Mouse (Mus musculus) induced T-regulatory cell, adult 2 months (primary cell): ENCODE measurements at regions not wholly inside any gene's neighbourhood (a gene's known extent, or its start where the extent isn't known, plus 50 kb on each side); places are given as distances from the start of the nearest gene placed in this dataset.

Experiments
- DNase-seq: peaks from one replicate; pipeline ENCODE4 v3.0.0-alpha.2; 2012; ENCODE audit warnings: low read depth

DNA sequence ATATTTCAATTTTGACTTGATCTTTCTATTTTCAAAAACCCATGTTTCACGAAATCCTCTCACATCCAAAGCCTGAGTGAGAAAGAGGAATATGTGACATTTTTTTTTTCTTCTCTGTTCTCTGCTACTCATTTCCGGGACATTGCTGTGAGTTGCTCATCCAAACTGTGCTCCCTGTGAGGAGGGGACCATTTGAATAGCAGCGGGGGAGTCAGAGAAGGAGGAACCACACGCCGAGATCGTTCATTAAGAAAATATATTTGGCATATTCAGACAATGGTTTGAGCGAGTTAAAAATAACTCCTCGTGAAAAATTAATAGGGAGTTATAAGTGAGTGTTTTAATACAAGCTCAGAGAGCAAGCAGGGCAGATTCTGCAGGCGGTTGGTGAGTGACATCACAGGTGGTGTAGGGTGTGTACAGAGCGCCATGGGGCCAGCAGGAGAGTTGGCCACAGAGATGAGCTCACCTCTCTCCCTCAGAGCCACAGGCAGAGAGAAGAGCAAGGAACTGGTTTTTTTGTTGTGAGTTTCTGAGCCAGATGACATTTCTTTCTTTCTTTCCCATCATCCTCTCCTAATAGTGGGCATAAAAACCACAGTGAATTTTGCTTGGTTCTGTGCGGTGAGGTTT is 54.4 kb upstream of the Calcoco1 start:
- DNase-seq = no peak

DNA sequence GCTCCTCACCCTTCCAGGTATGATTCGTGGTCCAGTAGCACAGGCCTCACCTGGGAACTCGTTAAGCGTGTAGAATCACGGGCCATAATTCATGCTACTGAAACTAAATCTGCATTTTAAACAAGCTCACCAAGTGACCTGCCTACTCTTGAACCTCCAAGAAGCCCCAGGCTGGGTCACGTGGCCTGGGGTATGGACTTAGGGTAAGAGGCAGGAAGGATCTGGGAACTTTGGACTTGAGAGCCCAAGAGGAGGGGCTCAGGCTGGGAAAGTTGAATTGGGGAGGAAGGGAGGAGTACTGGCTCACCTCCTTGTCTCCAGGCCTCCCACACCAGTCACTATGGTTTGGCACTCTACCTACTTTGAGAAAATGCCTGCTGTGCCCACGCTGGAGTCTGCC is 58.6 kb upstream of the Calcoco1 start:
- no peak for DNase-seq

DNA sequence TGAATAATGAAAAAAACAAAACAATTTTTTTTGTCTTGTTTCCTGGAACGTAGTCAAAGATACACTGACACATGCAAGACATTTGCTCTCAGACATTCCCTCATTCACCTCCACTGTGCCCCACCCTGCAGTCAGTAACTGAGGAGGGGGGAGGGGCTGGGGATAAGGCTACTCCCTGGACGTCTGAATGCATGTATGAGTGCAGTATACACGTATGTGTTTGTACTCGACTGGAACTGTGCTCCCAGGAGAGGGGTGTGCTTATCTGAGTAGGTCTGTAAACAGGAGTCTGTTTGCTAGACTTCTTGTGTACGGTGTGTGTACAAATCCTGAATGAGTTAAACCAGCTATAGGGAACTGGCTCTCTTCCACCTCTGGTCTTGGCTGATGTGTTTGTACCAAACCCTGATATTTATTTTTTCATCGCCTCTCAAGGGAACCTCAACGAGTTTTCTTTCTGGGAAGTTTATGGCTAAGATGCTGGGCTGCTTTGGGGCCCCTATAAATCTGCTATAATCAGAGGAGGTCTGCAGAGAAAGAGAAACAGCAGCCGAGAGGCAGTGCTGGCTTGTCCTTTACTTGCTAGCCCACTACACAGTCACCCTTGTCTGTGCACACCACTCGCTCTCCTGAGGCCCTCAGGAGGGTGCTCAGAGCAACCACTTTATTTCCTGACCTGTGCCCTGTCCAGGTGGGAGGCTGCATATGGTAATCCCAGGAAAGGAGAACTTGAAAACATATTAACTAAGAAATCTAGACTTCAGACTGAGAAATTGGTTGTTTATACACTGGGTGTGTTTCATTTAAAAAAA is 61.2 kb upstream of the Calcoco1 start:
- DNase-seq = no peak

DNA sequence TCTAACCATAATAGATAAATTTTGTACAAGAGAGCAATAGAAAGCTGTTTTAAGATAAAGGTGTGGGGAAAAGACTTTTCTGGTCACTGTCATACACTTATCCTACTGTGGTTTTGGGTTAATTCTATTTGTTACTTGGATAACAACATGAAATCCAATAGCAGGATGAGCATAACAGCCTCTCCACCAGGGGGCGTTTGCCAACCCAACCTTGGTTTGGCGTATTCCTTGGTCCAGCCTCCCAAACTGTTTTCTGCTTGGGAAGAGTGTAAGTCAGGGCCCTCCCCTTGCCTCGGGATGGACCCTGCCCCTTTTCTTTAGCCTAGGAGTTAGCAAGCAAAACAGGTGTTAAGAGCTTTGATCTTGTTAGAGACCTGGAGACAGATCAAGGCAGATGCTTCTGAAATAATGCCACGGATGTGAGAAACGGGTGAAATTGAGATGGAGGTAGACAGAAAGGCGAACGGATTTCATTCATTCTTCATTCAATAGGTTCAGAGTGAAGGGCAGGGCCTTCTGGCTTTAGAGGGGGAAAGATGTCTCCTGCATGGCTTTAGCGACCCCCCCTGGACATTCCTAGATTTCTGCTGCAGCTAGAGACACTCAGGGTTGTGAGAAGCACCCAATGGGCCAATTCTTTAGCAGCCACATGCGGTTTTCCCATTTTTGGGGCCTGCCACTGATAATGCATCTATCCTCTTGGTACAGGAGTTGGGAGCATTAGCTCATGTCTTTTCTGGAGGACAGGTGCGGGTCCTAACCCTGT is 63.3 kb upstream of the Calcoco1 start:
- peak; percentile 65 for DNase-seq

DNA sequence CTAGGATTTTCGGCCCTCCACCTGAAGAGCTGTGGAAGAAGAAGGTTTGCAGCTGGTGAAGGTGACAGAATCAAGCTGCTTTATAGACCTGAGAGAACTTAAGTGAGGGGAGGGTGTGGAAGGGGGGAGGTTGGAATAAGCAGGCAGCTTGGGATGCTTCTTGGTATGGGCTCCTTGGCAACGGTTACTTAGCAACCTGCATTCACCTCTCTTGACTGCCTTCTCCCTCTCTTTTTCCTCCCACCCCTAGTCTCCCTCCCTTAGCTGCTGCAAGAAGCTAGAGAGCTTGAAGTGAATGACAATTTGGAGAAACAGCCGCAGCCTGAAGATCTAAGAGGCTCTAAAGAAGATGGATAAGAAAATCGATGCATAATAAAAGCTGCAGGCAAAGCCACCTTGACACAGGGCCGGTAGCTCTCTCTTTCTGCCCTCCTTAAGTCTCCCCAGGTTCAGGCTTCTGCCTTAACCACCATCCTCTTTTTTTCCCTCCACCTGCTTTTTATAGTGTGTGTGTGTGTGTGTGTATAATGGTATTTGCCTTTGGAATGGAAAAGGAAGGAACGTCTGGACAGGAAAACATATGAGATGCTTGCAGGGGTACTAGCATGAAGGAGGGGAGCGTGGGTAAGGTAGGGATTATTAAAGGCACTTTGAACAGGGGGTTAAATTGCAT is 67.0 kb upstream of the Calcoco1 start:
- DNase-seq = no peak

DNA sequence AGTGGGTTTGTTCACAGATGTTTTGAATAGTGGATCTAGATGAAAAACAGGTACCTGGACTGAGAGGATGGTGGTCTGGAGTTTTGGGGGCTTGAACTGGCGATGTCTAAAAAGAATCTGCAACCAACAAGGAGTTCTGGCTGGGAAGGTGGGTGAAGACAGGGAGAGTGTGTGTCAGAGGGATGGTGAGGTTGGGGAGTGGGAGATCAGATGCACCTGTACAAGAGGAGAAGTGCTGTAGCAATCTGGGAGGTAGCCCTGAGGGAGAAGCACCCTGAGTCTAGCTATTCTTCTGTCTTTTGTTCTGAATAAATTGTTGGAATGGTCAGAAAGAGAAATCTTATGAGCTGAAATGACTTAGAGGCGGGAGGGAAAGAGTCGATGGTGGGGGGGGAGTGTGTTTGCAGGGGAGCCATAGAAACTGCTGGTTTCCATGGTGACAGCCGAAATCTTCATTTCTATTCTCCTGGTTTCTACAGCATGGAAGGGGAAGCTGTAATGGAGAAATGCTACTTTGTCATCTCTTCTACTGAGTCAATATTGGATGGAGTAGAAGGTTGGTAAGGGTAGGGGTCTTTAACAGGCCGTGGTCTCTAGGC is 75.1 kb upstream of the Calcoco1 start:
- no peak for DNase-seq

DNA sequence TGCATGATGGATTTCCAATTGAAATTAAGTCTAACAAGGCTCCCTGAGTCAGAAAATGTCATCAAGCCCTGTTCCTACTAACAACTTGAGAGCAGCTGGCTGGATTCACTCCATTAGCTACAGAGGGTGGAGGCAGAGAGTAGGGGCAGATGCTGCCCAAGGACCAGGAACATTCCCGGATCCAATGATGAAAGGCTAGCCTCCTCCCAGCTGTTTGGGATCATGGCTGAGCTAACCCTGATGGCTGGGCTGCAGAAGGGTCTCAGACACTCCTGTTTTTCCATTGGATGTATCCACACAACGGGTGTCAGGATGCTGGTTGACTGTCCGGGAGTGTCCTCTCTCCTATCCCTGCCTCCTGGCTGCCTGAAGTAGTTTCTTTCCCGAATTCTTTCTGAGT is 78.1 kb upstream of the Calcoco1 start:
- no peak for DNase-seq

DNA sequence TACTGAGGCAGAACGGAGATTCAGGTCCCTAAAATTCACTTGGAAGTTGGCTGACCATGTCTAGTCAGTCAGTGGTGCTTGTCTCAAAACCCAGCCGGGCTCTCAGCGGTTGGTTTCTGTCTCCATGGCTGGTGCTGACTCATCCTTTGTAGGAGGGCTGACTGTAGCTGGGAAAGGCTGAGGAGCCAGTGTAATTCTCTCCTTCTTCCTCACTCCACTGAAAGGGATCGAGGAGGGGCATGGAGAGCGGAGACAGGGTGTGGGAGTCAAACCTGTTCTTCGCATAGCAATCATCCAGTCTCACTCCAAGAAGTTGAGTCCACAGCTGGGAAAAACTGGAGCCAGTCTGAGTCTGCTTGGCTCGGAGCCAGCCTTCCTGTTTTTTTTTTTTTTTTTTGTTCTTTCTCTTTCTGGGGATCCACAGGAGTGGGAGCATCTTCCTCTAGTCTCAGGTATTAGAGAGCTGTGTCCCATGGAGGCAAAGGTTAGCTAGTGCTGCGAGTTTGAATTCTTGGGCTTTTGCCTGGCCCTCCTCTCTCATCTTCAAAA is 80.4 kb upstream of the Calcoco1 start:
- no peak for DNase-seq

DNA sequence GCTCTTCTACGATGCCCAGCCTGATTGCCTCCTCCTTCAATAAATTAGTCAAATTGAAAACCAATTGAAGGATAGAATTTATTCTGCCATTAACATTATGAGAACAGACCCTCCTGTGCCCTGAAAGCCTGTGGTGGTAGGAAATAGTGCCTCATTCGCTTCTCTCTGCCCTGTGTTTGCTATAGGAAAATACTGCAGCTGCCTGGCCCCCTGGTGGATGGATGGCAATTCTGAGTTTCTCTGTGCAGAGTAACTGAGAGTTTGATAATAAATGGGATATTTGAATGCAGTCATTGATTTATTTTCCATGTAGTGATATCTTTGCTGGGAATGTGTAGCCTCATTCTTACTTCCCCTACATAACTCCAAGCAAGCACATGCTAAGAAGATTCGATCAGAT is 85.4 kb upstream of the Calcoco1 start:
- peak; percentile 2 for DNase-seq

DNA sequence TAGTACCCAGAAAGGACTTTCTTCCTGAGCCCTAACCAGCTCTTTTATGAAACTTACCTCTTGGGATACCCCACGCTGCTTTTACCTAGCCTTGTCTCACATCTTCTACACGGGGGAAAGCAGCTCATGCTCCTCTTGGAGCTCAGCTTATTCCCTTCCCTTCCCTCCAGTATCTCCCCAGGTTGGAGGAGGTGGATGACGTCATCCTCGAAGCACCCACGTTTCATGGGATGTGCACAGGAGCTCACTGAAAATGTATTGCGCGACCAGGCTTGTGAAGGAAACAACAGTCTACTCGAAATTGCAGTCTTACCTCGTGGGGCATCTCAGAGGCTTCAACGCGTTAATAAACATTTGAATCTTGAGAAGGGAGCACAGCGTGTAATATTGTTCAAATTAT is 97.2 kb upstream of the Calcoco1 start:
- DNase-seq = no peak

DNA sequence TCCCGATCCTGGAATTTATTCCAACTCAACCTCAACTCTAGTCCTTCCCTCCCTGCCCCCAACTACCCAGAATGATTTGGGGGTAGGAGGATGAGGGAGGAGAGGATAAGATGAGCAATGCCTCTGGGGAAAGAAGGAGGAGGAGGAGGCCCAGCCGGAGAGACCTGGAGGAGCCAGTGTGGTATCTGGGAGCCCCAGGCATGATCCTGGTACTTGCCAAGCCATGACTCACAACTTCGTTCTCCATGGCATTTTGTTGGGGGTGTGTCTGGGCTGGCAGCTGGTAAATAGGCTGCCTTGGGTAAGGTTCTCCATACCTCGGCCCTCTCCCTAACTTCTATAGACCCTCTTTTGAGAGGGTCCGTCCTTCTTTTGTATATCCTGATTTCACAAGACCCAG is 81.2 kb upstream of the Hoxc13 start:
- no peak for DNase-seq

DNA sequence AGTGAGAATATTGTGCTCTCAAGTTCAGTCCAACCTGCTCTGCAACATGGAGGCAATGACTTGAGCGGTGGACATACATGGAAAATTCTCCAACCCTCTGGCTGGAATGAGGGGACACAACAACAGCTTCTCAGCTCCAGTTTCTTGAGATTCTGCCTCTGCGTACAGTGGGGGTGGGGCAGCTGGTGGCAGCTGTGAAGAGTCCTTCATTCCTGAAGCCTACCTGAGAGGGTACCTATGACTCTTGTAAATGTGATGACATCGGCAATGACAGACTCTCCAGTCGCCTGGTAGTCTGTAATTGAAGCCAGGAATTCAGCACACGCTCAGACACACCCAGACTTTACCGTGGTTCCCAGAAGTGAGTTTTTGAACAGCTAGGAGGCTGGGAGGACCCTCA is 58.5 kb upstream of the Hoxc13 start:
- no peak for DNase-seq

DNA sequence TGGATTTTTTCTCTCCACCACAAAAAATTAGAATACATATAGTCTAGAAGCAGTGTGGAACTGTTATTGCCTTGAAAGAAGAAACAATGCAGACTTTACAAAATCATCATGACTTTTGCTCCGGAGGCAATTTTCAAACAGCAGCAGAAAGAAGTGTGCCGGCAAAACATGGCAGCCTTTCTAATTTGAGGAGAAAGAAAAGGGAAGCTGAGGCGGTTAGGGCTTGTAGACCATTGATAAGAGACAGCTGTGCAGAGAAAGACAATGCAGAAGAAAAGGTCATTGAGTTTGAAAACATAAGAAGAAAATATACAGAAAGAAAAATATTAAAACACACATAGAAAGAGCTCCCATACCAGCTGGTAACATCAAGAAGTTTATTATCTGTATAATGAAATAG is 54.1 kb upstream of the Hoxc13 start:
- DNase-seq = no peak
